Mouse (Mus musculus) kidney, postnatal 14 days (tissue): ENCODE data around the gene Hdac1.
A peak's percentile ranks its signal among the peaks of the same experiment; 100 is the strongest.

ENCODE experiments used
- DNase-seq: peaks from one replicate; pipeline ENCODE4 v3.0.0; 2022; ENCODE audit warnings: mixed read lengths

Hdac1 gene

GRCm38 (mm10) chr4:129509650-129510049 is 32.9 kb downstream of the Hdac1 start:
- DNase-seq: no peak

GRCm38 (mm10) chr4:129508834-129509600 is 33.5 kb downstream of the Hdac1 start:
- DNase-seq: peak; percentile 51

GRCm38 (mm10) chr4:129508237-129508515 is 34.3 kb downstream of the Hdac1 start:
- DNase-seq: no peak

- DNase-seq: no peak
Observed at GRCm38 (mm10) chr4:129507434-129508236, 34.9 kb downstream of the Hdac1 start.

- DNase-seq: no peak
Observed at GRCm38 (mm10) chr4:129505511-129505910, 37.0 kb downstream of the Hdac1 start.

GRCm38 (mm10) chr4:129502901-129503444 is 39.5 kb downstream of the Hdac1 start:
- no peak for DNase-seq

- no peak for DNase-seq
Observed at GRCm38 (mm10) chr4:129502327-129502888, 40.1 kb downstream of the Hdac1 start.

- DNase-seq: peak; percentile 94
Observed at GRCm38 (mm10) chr4:129500607-129501566, 41.6 kb downstream of the Hdac1 start.

GRCm38 (mm10) chr4:129500017-129500416 is 42.5 kb downstream of the Hdac1 start:
- DNase-seq: no peak

- DNase-seq: no peak
Observed at GRCm38 (mm10) chr4:129498941-129499340, 43.6 kb downstream of the Hdac1 start.

- peak; percentile 82 for DNase-seq
Observed at GRCm38 (mm10) chr4:129496631-129497030, 45.9 kb downstream of the Hdac1 start.

GRCm38 (mm10) chr4:129495672-129496562 is 46.6 kb downstream of the Hdac1 start:
- no peak for DNase-seq

- no peak for DNase-seq
Observed at GRCm38 (mm10) chr4:129494681-129495080, 47.8 kb downstream of the Hdac1 start.

GRCm38 (mm10) chr4:129490972-129491880 is 51.3 kb downstream of the Hdac1 start, which contains the start of the genes Tssk3 and Fam229a:
Gene Tssk3 (minus strand): TSS chr4:129491022.
Gene Fam229a (plus strand): TSS chr4:129491190.
- DNase-seq: peak; percentile 66

- DNase-seq: no peak
Observed at GRCm38 (mm10) chr4:129481090-129481489, 61.4 kb downstream of the Hdac1 start.

GRCm38 (mm10) chr4:129479863-129480262 is 62.6 kb downstream of the Hdac1 start:
- no peak for DNase-seq

GRCm38 (mm10) chr4:129476047-129476446 is 66.5 kb downstream of the Hdac1 start:
- DNase-seq: no peak
